Mouse (Mus musculus) mature B cell (primary cell): ENCODE data around the gene Mrps24.

Source experiments
- in situ Hi-C: fragments of 300-500 bp; cut with MboI; formaldehyde crosslinking; loops from 2 replicates; pipeline ENCODE4 v1.14.3; 2019

The Mrps24 gene

DNA sequence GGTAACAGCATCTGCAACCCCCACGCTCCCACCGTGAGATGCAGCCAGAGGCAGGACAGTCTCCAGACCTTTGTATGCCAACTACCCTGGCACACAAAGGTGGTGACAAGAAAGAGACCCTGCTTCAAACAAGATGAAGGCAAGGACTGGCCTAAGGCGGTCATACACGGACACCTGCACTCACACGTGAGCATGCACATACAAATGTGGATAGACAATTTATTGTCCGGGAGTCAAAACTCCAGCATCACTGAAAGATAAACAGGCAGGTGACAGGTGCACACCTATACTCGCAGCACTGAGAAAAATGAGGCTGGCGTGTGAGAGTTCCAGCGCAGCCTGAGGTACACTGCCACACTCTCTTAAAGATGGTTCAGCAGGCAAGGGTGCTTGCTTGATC is 9.5 kb downstream of the Mrps24 start:
- in situ Hi-C loops, result no loop called here

DNA sequence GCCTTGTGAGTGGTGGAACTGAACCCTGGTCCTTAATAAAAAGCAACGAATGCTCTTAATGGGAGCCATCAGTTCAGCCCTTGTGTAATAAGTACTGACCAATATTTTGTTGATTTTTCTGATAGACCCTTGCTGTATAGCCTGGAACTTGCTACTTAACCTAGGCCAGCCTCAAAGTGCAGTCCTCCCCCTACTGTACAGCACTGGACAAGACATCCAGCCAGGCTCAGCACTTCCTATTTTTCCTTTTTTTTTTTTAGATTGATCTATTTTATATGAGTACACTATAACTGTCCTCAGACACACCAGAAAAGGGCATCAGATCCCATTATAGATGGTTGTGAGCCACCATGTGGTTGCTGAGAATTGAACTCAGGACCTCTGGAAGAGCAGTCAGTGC is 12.1 kb downstream of the Mrps24 start:
- in situ Hi-C loops, result no loop called here

DNA sequence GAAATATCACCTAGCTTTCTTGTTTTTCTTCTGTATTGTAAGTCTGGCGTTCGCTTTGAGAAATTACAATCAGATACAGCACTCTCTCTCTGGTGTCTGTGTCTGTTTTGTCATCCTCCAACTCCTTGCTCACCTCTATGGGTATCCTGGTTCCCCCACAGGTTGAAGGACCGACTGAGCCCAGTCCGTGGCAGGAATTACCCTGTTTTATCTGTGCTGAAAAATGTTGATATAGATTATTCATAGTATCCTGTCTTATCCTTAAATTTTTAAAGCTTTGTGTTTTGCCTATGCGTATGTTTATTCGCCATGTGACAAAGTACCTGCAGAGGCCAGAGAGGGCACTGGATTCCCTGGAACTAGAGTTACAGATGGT is 12.5 kb downstream of the Mrps24 start:
- in situ Hi-C loops, result no loop called here

DNA sequence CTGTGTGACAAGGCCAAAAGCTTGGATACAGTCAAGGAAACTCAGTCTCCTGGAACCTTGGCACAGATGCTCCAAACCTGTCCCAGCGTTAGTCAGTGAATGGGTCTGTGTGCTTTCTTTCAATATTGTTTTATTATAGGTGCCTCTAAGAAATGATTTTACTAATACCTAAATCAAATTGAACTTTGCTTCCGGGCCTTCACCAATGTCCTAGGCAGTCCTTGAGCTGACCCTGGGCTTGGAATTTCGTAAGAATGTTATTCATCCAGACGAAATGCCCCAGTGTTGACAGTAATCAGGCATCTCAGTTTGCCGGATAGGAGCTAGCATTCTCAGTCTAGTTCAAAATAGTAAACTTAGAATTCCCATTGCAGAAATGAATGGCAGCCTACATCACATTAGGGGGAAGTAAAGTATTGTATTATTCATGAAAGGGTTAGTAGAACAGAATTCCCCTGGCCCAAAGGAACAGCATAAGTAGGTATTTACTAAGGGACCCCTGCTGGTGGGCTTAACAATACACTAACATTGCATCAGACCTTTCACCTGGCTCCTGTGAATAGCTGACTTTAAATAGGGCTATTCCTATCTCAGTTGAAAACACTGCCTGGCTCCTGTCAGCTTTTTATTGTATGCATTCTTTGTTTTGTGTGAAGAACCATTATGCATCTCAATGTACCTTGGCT is 13.1 kb downstream of the Mrps24 start:
- in situ Hi-C loops, result no loop called here

DNA sequence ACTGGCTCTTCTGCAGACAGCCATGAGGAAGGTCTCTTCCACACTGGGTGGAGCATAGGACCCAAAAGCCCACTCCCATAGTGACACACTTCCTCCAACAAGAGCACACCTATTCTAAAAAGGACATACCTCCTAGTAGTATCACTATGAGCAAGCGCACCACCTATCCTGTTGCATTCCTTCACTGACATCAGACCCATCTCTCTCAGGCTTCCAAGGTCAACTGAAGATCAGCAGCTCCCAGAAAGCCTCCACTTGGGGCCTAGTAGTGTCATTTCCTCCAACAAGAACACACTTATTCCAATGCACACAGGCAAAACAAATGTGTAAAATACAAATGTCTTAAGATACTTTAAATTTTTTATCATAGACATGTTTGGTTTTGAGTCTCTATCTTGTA is 13.7 kb downstream of the Mrps24 start:
- in situ Hi-C loops, result no loop called here

DNA sequence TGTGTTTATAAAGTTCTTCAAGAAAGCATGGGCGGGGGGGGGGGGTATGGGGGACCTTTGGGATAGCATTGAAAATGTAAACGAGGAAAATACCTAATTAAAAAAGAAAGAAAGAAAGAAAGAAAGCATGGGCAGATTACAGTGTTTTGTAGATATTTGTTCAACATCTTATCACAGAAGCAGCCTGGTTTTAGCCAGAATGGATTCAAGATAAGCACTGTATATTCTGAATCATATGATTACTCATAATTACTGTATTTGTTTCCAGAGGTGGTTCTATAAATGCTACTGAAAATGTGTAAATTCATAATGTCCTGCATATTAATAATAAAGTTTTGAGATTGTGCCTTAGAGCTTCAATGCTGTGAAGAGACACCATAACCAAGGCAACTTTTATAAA is 14.2 kb downstream of the Mrps24 start:
- in situ Hi-C loops, result no loop called here

DNA sequence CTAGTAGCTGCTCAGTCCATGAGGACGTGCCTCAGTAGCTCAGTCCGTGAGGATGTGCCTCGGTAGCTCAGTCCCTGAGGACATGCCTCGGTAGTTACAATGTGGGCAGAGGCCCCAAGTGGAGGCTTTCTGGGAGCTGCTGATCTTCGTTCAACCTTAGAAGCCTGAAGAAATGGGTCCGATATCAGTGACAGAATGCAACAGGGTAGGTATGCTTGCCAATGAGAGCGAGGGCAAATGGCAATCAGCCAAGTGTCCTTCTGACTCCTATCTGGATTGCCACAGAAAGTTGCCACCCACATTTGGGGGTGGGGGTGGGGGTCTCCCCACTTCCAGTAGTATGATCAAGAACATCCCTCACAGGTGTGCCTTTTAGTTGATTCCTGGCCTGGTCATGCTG is 14.7 kb downstream of the Mrps24 start:
- in situ Hi-C loops, result no loop called here

DNA sequence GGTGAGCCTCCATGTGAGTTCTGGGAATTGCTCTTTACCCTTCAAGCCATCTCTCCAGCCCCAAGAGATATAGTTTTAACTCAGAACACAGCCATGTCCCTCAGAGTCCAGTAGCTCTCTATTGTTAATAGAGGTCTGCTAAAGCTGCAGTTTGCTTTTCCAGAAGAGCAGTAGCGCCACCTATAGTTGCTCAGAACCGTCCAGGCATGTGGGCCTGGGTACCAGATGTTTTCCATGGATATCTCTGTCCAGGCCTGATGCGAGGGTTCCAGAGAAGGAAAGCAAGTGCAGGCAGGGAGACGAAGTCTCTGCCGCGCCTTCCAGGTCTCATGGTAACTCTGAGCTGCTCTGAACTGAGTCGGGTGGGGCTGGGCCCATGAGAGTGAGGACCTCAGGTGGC is 23.7 kb downstream of the Mrps24 start:
- in situ Hi-C loops, result no loop called here

DNA sequence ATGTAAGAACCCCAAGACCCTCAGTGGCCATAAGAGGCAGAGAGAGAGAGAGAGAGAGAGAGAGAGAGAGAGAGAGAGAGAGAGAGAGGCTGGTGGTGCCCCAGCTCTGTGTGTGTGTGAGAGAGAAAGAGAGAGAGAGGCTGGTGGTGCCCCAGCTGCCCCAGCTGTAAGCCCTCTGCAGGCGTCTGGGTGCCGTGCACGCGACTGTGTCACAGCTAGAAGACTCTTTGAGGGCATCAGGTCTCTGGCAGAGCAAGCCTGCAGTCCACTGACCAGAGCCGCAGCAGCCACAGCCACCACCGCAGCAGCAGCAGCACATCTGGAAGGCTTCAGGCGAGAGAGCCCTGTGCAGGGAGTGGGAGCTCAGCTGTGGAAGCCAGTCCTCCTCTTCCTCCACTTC is 31.2 kb downstream of the Mrps24 start:
- in situ Hi-C loops, result no loop called here

DNA sequence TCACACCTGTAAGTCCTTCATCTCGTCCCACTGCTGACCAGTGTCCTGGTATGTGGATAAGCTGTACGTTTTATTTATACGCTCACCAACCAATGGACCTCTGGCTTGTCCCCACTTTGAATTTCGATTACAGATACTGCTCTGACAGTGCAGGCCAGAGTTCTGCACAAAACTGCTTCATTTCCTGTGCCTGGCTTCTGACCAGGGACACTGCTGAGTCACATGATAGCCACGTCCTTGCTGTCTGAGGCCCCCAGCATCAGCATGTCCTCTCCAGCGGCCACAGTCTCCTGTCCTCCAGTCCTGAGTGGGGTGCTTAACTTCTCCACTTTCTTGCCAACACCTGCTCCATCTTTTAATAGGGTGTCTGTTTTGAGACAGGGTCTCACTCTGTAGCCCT is 32.9 kb downstream of the Mrps24 start:
- in situ Hi-C loops, result no loop called here
